Mouse (Mus musculus): ENCODE measurements around the gene Fbxl4.

Gene Fbxl4

GRCm38 (mm10) chr4:22476967-22477710, 119.8 kb downstream of the Fbxl4 start:
- DNase-seq (ENCODE audit: low spot score): no peak

GRCm38 (mm10) chr4:22477711-22478230, 120.4 kb downstream of the Fbxl4 start:
- no peak for DNase-seq (ENCODE audit: low spot score)

DNA sequence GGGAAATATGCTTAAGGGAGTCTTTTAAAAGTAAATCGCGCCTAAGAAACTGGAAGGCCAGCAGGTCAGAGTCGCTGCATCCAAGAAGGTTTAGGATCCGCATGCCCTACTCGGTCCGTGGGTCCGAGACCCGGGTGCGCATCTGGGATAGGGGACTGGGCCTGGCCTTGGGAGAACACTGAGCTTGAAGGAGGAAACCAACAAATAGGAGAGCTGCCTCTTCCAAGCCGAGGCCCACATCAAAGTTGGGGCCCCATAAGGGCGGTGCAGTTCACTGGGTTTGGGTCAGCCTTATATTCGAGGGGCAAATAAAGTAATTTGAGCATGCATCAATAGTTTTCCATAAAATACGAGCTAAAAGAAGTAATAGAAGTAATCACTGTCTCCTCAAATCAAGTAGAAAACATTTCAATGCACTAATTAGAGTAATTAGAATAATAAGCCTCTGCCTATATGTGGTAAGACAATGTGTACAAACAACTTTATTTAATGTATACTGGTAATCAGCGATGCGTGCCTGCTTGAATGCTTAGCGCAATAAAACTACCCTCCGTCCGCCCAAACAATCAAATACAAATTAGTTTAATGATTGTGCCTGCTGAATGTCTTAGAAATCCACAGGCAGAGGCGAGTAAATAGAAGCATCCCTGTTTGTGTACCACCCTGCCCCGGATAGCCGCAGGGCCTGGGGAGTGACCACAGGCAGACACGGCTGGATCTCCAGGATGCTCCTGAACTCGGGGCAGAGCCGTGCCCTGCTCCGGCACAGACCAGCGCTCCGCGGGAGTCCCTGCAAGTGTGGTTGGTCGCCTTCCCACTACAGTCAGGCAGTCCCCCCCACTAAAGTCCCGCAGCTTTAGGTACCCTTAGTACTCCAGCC, 121.4 kb downstream of the Fbxl4 start:
- DNase-seq (ENCODE audit: low spot score): no peak

- DNase-seq (ENCODE audit: low spot score): no peak
These were observed 122.2 kb downstream of the Fbxl4 start for GRCm38 (mm10) chr4:22479368-22480090.

GRCm38 (mm10) chr4:22480091-22480857, 122.9 kb downstream of the Fbxl4 start:
- no peak for DNase-seq (ENCODE audit: low spot score)

- DNase-seq (ENCODE audit: low spot score): no peak
These were observed 123.5 kb downstream of the Fbxl4 start for GRCm38 (mm10) chr4:22480858-22481205.

DNA sequence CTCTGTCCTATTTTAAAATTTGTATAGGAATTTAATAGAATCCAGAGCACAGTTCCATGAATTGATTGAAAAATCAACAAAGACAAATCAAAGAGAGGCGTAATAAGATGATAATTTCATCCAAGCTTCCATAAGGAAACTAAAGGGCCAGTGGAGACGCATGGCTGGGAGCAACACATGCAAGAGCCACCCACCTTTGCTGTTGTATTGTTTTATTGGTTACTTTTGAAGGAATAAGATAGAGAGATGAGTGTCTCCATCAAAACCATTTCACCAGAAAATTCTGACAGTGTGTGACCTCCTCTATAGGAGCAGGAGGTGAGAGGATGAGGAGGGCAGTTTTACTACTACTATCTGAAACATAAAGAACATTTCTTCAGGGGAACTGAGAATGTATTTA, 124.8 kb downstream of the Fbxl4 start:
- DNase-seq (ENCODE audit: low spot score): no peak

DNA sequence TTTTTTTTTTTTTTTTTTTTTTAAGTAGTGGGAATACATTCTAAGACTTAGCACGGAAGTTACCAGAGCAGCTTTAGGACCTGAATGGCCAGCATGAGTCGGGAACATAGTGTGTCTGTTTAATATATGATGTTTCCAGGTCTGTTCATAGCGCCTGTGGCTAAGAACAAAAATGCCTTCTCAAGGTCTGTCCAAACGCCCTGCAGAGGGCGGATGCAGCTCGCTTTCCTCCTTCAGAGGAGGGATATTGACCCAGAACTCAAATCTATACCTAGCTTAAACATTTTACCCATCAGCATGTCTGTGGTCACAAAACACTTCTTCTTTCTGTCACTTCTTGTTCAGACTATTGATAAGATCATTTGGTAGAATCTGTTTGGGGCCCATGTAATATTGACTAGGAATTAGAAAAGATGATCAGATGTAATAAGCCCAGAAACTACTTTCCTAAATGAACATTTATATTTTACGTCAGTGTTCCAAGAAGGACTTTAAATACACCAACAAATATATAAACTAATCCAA, 125.5 kb downstream of the Fbxl4 start:
- DNase-seq (ENCODE audit: low spot score): no peak

DNA sequence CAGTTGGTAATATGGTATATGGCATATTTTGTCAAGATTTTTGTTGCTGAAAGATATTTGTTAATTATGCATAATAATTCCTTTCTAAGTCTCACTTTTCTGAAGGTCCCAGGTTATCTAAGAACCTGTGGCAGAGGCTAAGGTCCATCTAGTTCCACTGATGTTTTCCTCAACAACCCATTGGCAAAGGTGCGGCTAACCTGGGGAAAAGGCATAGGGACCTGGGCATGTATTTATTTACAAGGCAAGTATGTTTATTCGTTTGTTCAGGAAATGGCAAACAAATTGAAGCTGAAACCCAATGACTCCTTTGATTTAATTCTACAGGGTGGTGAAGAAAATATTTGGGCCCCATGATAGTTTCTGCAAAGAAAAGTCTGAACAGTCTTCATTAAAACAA, 126.2 kb downstream of the Fbxl4 start:
- no peak for DNase-seq (ENCODE audit: low spot score)
